Mouse (Mus musculus): ENCODE measurements around the gene Ate1. TPM values are rescaled to one million over a fixed set of nuclear protein-coding genes. Genes with fewer than 3 reads are reported as not detected.

Gene Ate1
- 11.5 and 16.4 TPM in 2 replicates for polyA plus RNA-seq (2012; rRNA removed)

GRCm38 (mm10) chr7:130520049-130520425, at the start of gene Ate1:
TSS of gene Ate1 (minus strand) at chr7:130520369.

Other genes with a start within 250 kb of the Ate1 start
- gene Nsmce4a, start 52.7 kb upstream of the Ate1 start, polyA plus RNA-seq (2012; rRNA removed), result 141 and 211 TPM in 2 replicates
- 51.6 and 64.7 TPM in 2 replicates for gene Tacc2, start 57.1 kb upstream of the Ate1 start, polyA plus RNA-seq (2012; rRNA removed)

Measured in central nervous system, embryonic 11.5 days (tissue).